Mouse (Mus musculus): Measurements from ENCODE around the gene Mat2b. TPM values are rescaled to one million over a fixed set of nuclear protein-coding genes. Genes with fewer than 3 reads are reported as not detected.
"Not testable (repeated sequence)": the region's sequence is repeated elsewhere in the genome, so short reads cannot be mapped to it uniquely, and the experiment has no call there.

The Mat2b gene
- 100 to 1,000 TPM; 149 to 158 TPM for total RNA-seq (2021)

DNA sequence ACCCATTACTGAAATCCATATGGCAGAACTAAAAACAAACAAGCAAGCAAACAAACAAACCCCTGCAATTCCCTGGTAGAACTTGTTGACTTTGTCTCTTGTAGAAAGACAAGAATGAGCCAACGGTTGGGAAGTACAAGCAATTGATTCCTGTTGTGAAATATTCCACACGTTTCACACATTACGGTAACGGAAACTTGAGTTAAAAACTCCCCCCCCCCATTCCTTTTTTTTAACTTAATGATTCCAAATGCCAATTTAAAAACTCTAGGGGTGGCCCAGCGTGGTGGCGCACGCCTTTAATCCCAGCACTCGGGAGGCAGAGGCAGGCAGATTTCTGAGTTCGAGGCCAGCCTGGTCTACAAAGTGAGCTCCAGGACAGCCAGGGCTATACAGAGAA lies at the start of gene Mat2b:
Gene Mat2b, minus strand, starts transcription at position 101 of the 400 bp plus-strand sequence.
- no peak for DNase-seq (ENCODE audit: low spot score in 2 of 2)
- intact Hi-C loops (cut with DNase I): no loop called here

DNA sequence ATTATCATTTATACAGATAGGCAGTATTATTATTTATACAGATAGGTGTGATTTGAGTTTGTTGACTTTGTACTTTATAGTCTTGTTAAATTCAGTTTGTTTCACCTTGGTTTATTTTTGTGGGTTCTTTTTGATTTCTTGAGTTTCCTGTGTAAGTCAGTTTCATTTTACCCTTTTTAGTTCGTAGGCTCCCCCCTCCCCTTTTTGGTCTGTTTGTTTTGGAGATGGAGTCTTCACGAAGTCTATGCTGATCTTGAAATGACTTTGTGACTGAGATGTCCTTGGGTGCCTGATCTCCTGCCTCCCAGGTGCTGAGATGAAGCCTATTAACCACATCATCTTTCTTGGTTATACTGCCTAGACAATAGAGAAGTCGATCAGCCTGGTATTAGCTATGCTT lies 49.3 kb upstream of the Mat2b start:
- intact Hi-C loops (cut with DNase I): no loop called here
- no peak for DNase-seq (ENCODE audit: low spot score in 2 of 2)

DNA sequence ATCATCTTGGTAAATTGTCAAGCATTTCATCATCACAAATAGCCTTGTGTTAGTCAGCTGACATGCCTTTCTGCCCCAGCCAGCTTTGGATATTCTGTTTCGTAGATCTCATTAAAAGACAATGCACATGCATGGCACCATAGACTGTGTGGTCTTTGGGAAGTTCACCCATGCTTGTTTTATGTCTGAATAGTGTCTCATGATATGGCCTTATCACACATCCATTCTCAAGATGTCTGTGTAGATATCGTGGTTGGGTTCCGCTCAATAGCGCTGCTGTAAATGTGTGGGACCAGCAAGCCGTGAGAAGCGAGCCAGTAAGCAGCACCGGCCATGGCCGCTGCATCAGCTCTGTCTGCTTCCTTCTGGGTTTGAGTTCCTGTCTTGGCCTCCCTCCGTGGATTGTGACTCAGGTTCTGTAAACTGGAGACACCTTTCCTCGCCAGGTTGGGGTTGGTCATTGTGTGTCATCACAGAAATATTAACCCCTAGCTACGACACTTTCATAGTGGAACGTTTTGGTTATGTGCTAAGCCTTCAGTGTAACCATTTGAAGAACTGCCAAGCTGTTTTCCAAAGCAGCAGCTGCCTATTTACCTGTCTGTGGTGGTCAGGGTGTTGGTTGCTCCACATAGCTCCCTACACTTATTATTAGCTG lies 46.7 kb upstream of the Mat2b start:
- intact Hi-C loops (cut with DNase I): no loop called here
- DNase-seq (ENCODE audit: low spot score in 2 of 2): no peak

DNA sequence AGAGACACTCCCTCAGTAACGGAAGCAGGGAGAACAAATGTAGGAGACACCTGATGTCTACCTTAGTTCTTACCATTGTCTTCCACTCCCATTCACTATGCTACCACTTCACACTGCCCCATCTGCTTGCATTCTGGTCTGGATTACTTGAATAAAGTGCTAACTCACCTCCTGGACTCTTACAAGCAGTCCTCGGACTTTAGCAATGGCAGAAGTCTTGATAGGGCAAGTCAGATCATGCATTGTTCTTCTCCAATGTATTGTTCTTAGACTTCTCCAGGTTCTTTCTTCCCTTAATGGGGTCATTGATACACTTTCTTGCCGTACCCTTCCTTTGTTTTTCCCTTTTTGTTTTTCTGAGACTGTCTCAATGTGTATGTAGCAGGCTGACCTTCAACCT lies 42.4 kb upstream of the Mat2b start:
- intact Hi-C loops (cut with DNase I): no loop called here
- no peak for DNase-seq (ENCODE audit: low spot score in 2 of 2)

DNA sequence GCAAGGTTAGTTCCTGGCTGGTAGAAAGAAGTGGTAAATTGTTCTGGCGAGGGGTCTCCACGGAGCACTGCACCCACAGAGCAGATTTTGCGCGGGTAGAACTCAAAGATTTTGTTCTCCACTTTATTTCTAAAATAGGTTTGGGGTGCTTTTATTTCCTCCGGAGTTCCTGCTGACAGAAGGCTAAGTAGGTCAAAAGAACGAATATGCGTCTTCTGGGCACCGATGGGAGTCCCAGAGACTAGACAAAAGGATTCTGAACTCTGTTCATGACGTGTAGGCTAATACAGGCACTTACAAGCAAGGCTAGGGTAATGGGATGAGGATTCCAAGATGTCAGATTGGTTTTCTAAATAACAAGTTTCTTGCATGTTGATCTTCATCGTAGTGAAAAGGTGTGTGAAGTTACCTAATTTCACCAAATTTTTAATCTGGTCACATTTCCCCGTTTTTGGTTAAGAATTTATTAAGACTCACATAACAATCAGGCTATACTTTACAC lies 39.3 kb upstream of the Mat2b start:
- no peak for DNase-seq (ENCODE audit: low spot score in 2 of 2)
- intact Hi-C loops (cut with DNase I): no loop called here

DNA sequence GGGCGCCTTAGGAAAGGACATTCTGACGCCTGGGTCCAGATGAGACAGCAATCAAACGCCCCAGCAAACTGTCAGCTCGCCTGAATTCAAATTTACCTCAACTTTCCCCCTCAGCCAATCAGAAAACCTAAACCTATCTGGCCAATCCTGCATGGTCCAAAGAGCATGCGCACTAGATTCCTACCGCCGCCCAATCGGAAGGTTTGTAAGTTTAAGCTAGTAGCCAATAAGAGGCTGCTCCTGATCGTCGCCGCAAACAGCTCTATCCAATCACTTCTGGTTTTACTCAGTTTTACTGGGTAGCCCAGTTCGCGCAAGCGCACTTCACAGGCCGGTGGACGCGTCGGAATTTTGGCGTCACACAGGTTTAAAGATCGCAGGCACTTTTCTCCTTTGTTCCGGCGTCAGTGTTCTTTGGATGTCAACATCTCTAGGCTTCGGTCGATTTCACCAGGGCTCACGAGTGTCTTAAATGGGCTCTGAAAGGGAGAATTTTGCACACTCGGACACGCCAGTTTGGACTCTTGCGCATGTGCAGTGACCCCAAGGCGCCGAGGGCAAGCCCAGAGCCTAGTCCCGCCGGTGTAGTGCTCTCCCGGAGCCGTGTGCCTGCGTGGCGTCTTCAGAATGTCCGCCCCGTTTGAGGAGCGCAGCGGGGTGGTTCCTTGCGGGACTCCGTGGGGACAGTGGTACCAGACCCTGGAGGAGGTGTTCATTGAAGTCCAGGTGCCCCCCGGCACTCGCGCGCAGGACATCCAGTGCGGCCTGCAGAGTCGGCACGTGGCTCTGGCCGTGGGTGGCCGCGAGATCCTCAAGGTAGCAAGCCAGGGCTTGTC lies 38.6 kb upstream of the Mat2b start, which contains the start of the genes Hmmr and Nudcd2:
Gene Hmmr, minus strand, starts transcription at position 84 of the 836 bp plus-strand sequence.
Gene Nudcd2, plus strand, starts transcription at position 329 of the 836 bp plus-strand sequence.
- intact Hi-C loops (cut with DNase I): loop anchor here (1.0 to 2.0 kb wide), 2 partner anchors 22 to 41 kb away; partner anchors contain the start of gene Ccng1
- DNase-seq (ENCODE audit: low spot score in 2 of 2): peak; percentile 94 to 99

DNA sequence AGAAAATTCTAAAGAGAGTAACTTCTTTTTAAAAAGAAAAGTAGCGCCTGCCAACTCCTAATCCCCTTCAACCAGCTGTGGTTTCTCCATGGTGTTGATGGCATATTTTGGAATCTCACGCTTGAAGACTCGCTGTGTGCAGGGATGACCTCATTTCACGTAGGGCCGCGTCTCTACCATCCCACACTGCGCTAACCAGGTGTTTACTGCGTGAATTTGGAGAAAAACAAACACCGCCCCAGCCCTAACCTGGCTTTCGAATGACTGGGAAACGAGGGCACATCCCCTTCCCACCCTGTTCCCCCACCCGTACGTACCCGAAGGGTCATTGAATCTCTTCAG lies 38.0 kb upstream of the Mat2b start:
- DNase-seq (ENCODE audit: low spot score in 2 of 2): no peak
- intact Hi-C loops (cut with DNase I): loop anchor here (1.0 to 2.0 kb wide), 2 partner anchors 22 to 40 kb away; partner anchors contain the start of gene Ccng1

DNA sequence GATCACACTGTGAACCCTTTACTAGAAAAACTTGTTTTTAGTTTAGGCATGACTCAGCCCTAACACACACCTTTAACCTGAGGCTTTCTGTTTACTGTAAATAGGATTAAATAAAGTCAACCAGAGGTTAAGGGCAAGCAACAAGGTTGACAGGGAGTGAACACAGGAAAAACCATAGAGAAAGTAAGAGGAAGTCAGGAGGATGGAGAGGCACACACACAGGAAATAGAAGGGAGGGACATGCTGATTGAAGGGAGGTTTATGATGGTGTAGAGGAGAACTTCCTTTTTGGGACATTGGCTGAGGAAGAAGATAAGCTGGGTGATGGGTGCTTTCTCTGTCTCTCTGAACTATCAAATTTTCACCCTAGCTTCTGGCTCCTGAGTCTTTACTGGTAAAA lies 23.3 kb upstream of the Mat2b start:
- intact Hi-C loops (cut with DNase I): no loop called here
- no peak for DNase-seq (ENCODE audit: low spot score in 2 of 2)

DNA sequence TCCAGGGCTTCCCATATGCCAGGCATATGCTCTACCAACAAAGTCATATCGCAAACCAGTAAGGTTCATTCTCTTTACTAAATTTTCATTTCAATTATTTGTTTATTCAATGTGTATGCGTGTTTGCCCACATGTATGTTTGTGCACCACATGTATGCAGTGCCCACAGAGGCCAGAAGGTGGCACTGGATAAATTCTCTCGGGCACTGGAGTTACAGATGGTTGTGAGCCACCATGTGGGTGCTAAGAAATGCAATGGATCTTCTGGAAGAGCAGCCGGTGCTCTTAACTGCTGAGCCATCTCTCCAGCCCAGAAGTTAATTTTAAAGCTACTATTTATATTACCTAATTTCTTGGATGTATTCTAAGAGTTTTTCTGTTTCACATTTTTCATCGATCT lies 20.5 kb upstream of the Mat2b start:
- DNase-seq (ENCODE audit: low spot score in 2 of 2): no peak
- intact Hi-C loops (cut with DNase I): no loop called here

DNA sequence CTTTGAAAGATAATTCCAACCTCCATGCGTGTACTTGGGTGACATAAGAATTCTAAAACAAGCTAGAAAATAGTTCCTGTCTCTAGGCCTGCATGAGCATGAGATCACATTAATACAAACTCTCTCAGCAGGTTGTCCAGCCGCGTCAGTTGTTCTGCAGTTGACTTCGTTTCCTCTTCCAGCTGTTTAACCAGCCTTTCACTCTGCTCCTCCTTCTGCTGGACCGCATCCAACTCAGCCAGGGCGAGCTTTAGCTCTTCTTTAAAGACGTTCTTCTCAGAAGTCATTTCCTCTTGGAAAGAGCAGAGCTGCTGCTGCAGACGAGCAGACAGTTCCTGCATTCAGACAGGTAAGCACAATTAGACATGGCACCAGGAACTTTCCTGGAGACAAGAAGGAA lies 18.9 kb upstream of the Mat2b start:
- no peak for DNase-seq (ENCODE audit: low spot score in 2 of 2)
- intact Hi-C loops (cut with DNase I): no loop called here

DNA sequence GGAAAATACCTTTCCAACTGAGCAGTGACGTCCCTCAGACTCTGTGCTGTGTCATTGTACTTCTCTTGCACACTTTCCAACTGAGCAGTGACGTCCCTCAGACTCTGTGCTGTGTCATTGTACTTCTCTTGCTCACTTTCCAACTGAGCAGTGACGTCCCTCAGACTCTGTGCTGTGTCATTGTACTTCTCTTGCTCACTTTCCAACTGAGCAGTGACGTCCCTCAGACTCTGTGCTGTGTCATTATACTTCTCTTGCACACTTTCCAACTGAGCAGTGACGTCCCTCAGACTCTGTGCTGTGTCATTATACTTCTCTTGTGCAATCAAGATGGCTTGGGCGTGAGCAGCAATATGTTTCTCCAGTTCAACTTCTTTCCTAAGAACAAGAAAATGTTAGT lies 14.9 kb upstream of the Mat2b start:
- intact Hi-C loops (cut with DNase I); DNase-seq (ENCODE audit: low spot score in 2 of 2): not testable (repeated sequence)

DNA sequence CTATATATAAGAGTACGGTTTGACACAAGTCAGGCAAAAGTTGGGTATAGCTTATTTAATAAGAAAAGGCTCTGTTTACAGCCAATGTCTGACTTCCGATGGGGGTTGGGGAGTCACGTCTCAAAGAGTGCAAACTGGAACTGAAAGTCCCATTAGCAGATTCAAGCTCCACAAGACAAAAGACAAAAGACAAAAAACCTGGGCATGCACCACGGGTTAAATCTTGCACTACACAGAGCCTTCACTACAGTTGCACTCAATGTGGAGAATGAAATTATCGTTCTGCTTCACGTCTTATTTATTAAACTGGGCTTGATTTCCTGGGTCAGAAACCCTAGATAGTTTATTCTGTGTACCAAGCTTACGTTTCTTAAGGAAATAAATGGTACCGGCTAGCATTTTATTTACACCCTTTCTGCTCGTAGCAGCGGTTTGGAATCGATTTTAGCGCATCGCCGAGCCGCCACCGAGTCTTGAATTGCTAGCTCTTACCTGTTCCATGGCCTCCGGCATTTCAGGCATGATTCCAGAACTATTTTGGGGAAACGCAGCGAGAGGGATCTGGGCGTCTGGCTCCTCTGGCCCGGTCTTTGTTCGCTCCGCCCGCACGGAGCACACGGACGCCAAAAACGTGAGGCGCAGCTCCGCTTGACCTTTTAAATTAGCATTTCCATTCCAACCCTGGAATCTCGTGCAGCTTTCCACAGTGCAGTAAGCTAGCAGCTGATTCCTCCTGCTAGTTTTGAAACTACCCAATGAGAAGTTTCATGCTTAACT lies 504 bp downstream of the Mat2b start:
- intact Hi-C loops (cut with DNase I): no loop called here
- peak; percentile 62 to 67 for DNase-seq (ENCODE audit: low spot score in 2 of 2)

DNA sequence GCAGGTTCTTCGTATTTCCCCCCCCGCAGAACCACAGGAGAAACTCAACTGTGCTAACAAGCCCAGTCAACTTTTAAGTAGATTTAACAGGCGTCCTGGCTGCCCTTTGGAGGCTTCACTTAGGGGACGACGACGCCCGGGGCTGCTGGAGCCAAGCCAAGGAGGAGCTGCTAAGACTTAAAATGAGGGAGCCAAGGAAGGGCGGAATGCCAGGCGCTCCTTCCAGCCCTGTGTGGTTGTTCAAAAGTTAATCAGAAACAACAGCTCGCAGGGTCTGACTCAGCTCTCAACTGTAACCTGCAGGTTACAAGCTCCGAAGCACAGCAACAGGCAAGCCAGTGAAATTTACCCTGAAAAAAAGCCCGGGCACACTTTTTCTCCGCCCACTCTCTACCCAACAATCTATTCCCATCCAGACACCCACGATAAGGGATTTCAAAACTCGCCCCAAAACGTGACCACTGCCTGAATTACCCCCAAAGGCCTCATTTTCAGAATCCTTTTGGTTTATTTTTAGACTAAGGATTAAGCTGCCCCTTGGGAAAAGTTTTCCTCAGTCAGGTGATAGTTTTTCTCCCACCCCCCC lies 1.5 kb downstream of the Mat2b start:
- intact Hi-C loops (cut with DNase I): loop anchor here (2.0 kb wide), 3 partner anchors 39 to 69 kb away; partner anchors contain the start of genes Ccng1, Hmmr and Nudcd2
- DNase-seq (ENCODE audit: low spot score in 2 of 2): peak; percentile 52 to 64

DNA sequence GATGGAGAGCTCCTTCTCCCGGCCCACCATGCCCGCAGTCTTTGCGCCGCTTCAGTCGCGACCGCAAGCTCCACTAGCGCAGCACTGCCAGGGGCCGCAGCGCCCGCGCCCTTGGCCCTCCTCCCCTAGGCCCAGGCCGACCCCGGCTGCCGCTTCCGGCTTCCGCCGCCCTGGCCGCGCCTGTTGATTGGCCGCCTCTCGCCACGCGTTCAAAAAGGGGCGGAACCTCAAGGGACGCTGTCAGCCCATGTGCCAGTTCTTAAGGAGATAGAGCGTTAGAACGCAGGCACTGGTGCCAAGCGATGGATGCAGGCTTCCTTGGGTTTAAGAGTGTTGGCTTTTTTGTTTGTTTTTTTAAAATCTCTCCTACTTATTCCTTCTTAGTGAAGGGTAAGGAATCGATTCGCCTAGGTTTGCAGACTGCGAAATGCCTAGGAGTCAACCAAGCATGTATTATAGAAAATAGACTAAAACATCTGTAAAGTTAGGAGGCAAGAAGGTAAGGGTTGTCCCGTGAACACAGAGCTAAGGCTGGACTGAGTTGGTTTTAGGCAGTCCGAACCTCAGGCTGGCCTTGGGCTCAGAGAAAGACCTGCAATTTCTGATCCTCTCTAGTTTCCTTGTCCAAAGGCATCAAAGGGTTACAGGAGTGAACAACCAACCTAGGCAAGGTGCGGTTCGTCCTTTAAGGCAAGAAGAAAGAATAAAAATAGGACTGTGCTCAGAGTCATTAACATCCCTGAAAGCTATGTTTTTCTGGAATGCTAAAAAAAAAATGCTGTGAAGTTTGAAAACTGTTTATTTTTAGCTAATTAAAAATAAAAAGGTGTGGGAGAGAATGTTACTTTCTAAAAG lies 2.3 kb downstream of the Mat2b start:
- intact Hi-C loops (cut with DNase I): loop anchor here (2.0 kb wide), 3 partner anchors 40 to 70 kb away; partner anchors contain the start of genes Ccng1, Hmmr and Nudcd2

DNA sequence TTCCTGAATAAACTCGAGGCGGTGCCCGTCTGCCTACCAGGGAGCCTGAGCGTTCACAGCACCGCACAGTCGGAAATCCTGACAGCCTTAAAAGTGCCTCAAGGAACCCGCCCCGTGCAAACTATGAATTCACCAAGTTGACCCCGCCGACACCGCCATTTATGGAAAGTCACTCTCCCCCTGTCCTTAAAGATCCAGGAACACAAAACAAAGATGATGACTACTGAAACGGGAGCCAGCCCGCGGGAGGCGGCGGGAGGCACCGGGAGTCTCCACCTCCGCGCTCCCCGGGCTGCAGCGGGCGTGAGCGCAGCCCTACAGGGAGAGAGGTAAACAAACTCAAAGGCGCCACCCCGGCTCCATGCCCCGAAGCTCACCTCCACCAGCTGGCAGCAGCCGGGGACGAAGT lies 2.9 kb downstream of the Mat2b start:
- no peak for DNase-seq (ENCODE audit: low spot score in 2 of 2)
- intact Hi-C loops (cut with DNase I): loop anchor here (2.0 kb wide), 3 partner anchors 41 to 71 kb away; partner anchors contain the start of genes Ccng1, Hmmr and Nudcd2

More for the DNA sequence above, 2.3 kb downstream of the Mat2b start:
- DNase-seq (ENCODE audit: low spot score in 2 of 2): peak; percentile 92 to 96

DNA sequence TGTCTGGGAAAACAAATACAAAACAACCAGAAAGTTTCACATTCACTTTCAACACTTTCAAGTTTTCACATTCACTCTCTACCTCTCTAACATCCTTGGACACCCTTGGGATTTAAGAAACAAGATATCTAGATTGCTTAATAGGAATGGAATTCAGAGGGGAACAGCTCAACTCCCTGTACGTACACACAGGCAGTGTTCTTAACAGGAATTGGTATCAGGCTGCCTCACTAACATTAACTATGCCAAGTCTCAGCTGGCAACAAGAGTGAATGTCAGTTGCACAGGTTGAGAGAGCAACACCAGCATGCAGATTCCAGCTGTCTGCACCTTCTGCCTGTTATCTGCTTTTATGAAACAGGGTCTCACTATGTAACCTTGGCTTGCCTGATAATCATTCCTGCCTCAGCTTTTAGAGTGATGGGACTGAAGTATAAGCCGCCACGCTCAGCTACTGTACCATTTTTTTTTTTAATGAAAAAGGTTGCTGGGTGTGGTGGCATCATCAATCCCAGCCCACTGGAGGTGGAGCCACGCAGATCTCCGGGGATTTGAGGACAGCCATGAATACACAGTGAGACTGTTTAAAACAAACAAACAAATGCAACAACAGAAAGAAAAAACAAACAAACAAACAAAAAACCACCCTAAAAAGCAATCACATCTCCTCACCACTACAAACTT lies 4.4 kb downstream of the Mat2b start:
- intact Hi-C loops (cut with DNase I): no loop called here
- no peak for DNase-seq (ENCODE audit: low spot score in 2 of 2)

DNA sequence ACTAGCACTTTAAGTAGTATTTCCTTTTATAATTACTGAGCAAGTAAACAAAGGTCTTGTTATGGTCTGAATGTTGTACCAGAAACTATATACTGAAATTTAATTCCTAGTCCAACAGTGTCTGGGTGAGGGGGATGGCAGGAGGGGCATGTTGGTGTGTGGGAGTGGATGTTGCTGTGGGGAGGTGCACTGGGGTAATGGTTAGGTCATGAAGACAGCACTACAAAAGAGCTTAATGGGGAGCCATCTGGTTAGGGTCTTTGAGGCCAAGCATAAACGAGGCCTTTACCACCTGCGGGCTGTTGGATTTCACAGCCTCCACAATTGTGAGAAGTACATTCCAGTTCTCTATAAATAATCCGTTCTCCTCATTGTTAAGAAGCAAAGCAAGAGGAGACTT lies 11.7 kb downstream of the Mat2b start:
- DNase-seq (ENCODE audit: low spot score in 2 of 2): no peak
- intact Hi-C loops (cut with DNase I): no loop called here

DNA sequence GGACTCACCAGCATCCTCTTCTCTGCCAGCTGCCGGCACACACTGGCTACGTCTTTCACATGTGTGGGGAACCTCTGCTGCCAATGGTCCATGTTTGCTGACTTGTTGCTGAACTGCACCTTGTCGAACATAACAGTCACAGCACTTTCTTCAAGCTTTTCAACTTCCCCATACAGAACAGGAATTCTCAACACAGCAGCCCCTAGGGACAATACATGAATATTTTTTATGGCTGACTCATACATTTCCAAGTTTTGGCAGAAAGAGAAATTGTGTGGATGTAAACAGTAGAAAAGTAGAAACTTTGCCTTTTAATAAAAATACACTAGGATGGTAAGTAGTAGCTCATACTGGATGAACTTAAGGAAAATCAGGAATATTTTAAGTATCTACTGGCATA lies 12.5 kb downstream of the Mat2b start:
- intact Hi-C loops (cut with DNase I): no loop called here
- no peak for DNase-seq (ENCODE audit: low spot score in 2 of 2)
